Mouse (Mus musculus): ENCODE results near the gene Usp50.

The Usp50 gene

DNA sequence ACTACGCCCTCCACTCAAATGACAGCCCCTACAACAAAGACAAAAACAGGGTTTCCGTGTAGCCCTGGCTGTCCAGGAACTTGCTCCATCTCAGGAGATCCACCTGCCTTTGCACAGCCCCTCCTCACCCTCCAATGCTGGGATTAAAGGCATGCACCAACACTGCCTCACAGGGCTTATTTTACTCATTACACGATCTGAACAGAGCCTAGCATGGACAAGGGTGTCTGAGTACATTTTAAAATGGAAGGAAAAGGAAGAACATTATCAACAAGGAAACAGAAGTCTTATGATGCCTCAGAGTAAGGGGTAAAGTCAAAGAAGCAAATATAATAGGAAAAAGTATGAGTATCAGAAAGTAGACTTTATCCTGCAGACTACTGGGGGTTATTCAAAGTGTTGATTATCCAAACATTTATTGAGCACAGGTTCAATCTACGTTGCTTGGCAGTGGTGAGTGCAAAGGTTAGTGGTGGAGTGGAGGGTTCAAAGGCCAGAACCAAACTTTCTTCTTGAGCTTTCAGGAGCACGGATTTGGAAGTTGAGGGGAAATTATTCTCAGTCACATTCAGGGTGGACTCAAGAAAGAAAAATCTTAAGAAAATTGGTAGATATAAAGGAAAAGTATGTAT lies 114.5 kb downstream of the Usp50 start:
- in situ Hi-C loops (cut with MboI, MseI), result no loop called here

GRCm38 (mm10) chr2:126665984-126666383 lies 117.3 kb downstream of the Usp50 start:
- in situ Hi-C loops (cut with MboI, MseI), result no loop called here

DNA sequence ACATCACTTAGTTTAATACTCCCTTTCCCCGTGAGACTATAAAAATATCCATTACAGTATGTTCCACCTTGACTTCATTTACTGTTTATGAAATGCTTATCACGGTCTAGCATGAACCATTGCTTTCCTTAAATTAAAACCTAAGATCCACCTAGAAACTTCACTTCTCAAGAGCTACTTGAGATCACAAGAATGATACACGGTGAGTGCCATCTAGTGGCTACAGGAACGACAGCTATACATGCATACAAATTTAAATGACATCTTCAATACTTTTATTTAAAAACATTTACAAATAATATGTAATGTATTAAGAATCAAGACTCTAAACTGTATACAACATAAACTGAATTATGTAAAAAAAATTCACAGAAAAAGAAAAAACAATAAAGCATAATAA lies 119.8 kb downstream of the Usp50 start:
- in situ Hi-C loops (cut with MboI, MseI), result no loop called here

Measured in regulatory T cell (primary cell).